Mouse (Mus musculus): Measurements from ENCODE around the gene Actbl2. TPM values are rescaled to one million over a fixed set of nuclear protein-coding genes. Genes with fewer than 3 reads are reported as not detected.

Actbl2 gene
- total RNA-seq, 2 experiments from 2014 or later = 0.16 TPM; not detected in 1

GRCm38 (mm10) chr13:111268992-111269391, 14.2 kb downstream of the Actbl2 start:
- no peak for DNase-seq (ENCODE audit: low spot score in 2 of 2)

DNA sequence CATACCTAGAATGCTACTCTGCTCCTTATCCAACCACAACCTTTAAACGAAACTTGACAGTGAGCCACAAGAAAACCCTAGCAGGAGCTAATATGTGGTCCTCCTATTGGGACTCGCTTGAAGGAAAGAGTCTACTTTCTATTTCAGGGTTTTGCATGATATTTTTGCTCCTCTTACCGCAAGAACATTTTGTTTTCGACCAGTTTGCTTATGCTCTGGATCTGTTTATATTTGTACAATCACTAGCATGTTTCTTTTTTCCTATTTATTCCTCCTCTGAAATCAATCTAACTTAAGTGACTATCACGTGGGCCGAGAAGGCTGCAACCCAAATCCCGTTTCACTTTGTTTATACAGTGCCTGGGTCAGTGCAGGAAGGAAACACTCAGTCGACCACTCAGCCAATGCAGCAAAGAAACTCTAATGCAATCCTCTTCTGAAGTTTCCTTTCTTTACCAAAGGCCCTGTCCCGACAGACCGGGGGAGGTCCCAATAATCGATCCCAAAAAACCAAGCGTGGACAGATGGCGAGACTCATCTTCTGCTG, 15.0 kb downstream of the Actbl2 start:
- no peak for DNase-seq (ENCODE audit: low spot score in 2 of 2)

DNA sequence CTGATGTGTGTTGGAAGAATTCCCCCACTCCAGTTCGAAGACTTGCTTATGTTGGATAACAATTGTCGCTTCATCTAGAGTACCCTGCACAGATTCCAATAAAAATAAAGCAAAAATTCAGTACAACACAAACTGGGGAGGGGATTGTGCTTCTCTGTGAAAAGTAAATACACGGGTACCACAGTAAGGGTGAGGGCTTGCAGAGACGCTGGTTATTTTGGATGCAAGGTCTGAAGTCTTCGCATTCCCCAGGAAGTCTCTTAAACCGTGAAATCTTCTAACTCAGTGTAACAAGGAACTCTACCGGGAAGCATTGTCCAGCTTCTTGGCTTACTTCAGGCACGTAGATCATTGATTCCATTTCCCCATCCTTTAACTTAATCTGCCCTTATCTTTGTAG, 17.1 kb downstream of the Actbl2 start:
- DNase-seq (ENCODE audit: low spot score in 2 of 2) = no peak

DNA sequence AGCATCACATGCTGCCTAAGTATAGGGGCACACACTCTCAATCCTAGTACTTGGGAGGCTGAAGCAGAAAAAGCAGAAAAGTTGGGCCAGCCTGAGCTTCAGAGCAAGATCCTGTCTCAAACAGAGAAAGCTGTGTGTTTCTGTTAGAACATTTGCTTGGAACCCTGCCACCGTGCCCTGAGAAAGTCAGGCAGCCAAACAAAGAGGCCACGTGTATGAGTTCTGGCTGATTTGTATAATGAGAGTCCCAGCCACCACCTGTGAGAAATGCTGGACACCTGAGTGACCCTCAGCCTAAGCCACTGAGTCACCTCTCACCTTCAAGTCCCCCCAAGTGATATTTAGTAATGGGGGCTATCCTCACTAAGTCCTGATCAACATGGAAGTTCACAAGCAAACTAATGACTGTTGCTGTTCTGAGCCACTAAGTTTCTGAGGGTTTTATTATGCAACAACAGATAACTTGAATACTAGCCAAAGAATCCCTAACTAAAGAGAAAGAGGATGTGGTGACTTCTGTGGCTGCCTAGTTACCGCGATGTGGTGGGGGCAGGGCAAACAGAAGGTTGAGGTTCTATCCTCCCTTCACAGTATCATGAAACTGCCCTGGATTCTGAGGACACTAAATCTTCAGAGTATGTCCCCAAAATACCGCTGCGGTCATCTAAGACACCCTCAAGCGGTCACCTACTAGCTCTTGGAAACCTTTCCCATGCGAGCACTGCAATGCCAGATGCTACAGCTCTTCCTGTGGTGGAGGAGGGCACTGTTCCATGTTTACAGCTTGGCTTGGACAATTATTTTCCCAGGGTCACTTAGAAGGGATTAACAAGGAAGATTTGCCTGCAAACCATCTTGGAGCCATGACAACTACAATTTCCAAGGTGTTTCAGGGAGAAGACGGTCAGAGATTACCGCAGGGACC, 31.9 kb downstream of the Actbl2 start:
- no peak for DNase-seq (ENCODE audit: low spot score in 2 of 2)

GRCm38 (mm10) chr13:111291161-111291957, 36.5 kb downstream of the Actbl2 start:
- no peak for DNase-seq (ENCODE audit: low spot score in 2 of 2)

DNA sequence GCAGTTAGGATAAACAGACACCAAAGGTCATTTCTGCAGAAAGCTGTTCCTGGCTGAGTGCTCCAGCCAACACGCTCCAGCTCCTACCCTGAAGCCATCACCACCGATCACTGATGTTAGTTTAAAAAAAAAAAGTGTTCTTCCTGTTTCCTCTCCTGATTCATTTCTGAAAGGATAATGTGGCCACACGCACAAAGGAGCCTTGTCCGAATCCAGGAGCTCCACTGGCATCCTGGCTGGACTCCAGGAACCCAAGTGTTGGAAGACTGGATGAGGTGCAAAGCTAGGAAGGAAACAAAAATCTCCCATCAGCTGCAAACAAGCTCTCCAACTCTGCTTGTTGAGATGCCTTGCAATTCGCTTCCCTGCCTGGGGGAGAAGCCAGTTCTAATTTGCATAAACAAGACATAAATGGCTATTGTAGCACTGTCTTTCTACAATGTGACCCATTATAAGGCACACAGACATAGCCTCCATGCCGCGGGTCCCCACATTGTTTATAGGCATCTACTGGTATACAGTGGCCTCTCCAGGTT, 37.2 kb downstream of the Actbl2 start:
- no peak for DNase-seq (ENCODE audit: low spot score in 2 of 2)

GRCm38 (mm10) chr13:111293478-111293877, 38.7 kb downstream of the Actbl2 start:
- DNase-seq (ENCODE audit: low spot score in 2 of 2) = no peak

- no peak for DNase-seq (ENCODE audit: low spot score in 2 of 2)
These were observed 40.2 kb downstream of the Actbl2 start for GRCm38 (mm10) chr13:111294965-111295494.

DNA sequence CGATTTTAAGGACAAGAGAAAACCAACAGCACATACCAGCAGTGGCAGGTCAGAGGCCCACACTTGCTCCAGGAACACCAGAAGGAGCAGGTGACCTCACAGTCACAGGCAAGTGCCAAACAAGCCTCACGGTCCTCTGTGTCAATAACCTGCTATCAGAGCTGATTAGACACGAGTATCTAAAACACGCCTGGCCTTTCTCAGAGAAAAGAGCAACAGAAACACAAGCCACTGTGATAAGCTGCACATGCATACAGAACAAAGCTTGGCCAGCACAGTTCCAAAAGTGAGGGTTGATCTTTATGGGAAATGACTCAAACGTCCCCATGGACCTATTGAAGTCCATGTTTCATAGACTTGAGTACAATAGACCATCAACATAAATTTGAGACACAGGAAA, 41.2 kb downstream of the Actbl2 start:
- no peak for DNase-seq (ENCODE audit: low spot score in 2 of 2)

GRCm38 (mm10) chr13:111297614-111298013, 42.8 kb downstream of the Actbl2 start:
- no peak for DNase-seq (ENCODE audit: low spot score in 2 of 2)

GRCm38 (mm10) chr13:111299145-111299713, 44.4 kb downstream of the Actbl2 start:
- no peak for DNase-seq (ENCODE audit: low spot score in 2 of 2)

DNA sequence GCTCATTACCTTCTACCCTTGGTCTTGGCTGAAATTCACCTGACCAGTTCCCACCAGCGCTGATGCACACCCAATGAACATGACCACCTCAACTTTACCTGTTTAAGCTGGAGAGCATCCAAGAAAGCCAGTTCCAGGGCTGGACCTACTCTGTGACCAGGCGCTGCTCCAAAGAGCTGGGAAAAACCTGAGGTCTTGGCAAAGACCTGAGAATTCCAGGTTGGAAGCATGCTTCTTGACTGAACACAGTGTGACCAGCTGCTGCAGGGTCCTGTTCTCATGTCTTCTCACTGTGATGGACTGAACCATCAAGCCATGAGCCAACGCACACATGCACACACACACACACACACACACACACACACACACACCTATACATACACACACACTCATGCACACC, 46.0 kb downstream of the Actbl2 start:
- DNase-seq (ENCODE audit: low spot score in 2 of 2) = no peak

DNA sequence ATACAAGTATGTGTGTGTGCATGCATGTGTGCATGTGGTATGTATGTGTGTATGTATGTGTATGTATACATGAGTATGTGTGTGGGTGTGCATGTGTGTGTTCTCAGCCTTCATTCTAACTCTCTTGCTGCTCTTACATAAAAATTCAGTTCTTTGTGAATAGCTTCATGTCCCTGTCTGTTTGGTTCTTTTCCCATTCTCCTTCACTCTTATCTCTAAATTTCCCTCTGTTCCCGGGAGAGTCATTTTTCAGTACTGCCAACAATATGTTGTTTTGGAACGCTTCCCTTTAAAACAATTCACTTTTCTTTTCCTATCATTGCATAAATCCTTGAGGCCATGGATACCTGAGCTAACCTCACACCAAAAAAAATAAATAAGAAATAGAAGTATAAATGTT, 46.6 kb downstream of the Actbl2 start:
- no peak for DNase-seq (ENCODE audit: low spot score in 2 of 2)

DNA sequence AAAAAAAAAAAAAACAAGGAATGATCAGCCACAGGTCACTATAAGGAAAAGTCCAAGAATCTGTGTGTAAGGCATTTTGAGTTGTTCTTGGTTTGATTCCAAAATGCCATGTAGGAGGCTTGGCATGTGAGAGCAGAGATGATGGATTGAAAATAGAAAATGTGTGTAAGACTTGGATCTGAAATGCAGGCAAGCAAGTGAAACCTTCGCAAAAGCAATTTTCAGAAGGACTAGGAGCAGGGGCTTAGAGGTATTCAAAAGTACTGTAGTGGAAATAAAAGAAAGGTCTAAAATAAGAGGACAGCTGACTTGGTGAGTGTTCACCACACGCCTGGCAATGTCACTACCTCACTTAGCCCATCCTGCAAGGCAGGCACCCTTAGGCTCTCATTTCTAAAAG, 49.4 kb downstream of the Actbl2 start:
- DNase-seq (ENCODE audit: low spot score in 2 of 2) = no peak

GRCm38 (mm10) chr13:111304736-111305135, 49.9 kb downstream of the Actbl2 start:
- DNase-seq (ENCODE audit: low spot score in 2 of 2) = no peak

Other genes starting within 250 kb of the Actbl2 start
- 10 to 100 TPM; 93.7 to 98.4 TPM for gene Gpbp1, start 235.1 kb downstream of the Actbl2 start, total RNA-seq (2021)